Mouse (Mus musculus) embryo, embryonic 10 days (tissue): ENCODE results near the gene Kctd20.
A peak's percentile ranks its signal among the peaks of the same experiment; 100 is the strongest.

ENCODE experiments used
- DNase-seq: peaks from one replicate; pipeline ENCODE4 v3.0.0-alpha.2; 2015; ENCODE audit warnings: low spot score

The Kctd20 gene

DNA sequence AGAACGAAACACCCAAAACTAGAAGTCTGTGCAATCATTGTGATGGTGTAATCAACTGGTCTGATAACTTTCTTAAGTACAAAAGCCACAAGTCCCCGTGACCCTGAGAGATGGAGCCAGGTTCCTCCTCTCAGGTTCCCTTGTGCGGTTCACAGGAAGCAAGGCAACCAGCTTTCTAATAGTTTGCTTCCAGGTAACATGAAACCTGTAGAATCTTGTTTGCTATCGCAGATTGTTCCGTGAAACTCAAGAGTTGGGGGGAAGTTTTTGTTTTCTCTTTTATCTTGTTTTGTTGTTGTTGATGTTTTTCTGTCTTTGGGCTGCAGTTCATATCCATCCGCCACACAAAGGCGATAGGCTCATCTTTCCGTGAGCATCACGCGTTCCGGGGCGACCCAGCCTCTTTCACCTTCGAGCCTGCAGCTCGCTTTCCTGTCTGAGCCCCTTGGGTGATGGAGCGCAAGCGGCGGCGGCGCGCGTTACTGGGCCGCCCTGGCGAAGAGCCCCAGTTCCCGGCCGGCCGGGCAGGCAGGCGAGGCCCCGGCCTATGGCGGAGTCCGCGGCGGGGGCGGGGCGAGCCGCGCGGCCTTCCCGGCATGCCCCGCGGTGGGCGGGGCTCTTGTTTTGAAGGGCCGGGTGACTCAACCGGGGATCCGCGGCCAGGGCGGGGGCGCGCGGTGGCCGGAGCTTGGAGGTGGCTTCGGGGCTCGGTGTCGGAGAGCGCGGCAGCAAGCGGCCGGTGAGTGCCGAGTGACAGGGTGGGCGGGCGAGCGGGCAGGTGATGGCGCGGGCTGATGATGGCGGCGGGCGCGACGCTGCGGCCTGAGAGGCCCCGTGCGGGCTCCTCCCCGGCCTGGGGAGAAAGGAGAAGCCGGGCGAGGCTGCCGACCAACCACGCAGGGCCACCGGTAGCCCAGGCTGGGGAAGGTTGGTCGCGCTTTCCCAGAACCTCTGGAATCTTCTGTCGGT lies at the start of gene Kctd20:
Gene Kctd20, plus strand, starts transcription at position 120 of the 969 bp plus-strand sequence.
- peak; percentile 83 for DNase-seq

- DNase-seq = peak; percentile 85
These were observed 47.0 kb upstream of the Kctd20 start for GRCm38 (mm10) chr17:28904546-28905376.

GRCm38 (mm10) chr17:28905377-28905916 lies 46.3 kb upstream of the Kctd20 start:
- no peak for DNase-seq

DNA sequence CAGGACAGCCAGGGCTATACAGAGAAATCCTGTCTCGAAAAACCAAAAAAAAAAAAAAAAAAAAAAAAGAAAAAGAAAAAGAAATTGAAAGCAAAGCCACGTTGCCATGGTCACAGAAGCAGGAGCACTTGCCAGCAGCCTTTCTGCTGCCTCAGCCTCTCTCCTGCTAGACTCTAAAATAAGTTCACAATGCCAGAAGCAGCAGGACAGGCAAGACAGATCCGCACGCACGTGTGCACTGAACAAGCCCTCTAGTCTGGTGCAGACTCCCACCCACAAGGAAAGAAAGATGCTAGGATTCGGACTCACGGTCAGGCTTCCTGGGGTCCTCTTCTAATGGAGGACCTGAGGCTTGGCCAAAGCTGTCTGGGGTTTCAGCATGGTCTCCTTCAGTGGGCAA lies 43.8 kb upstream of the Kctd20 start:
- DNase-seq = no peak

DNA sequence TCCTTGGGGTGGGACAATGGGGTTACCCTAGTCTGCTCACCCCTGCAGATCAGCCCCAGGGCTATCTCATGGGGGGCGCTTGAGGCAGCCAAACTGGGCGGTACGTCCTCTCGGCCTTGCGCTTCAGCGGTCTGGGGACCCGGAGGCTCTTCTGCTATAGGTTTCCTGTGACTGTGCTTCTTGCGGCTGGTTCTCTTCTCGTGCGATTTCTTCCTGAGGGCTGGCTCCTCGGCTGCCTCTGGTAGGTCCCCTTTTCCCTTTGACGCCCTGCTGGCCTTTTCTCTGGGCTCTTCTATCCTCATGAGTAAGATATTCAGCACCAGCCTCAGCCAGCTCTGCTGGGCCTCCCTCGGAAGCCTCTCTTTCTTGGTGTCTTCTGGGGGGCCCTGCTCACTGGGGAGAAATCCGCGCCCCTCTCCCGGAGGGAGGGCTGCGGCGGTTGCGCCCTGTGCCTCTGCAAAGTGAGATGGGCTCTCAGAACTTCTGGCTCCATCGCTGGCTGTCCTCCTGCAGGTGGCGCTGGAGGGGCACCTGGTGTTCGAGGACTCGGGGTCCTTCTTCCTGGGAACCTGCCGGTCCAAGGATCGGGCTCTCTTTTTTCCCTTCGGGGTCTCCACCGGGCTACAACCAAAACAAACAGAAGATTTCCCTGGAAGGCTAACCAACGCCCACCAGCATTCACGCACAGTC lies 42.4 kb upstream of the Kctd20 start:
- DNase-seq = peak; percentile 83

GRCm38 (mm10) chr17:28910139-28910538 lies 41.6 kb upstream of the Kctd20 start:
- DNase-seq = peak; percentile 48

DNA sequence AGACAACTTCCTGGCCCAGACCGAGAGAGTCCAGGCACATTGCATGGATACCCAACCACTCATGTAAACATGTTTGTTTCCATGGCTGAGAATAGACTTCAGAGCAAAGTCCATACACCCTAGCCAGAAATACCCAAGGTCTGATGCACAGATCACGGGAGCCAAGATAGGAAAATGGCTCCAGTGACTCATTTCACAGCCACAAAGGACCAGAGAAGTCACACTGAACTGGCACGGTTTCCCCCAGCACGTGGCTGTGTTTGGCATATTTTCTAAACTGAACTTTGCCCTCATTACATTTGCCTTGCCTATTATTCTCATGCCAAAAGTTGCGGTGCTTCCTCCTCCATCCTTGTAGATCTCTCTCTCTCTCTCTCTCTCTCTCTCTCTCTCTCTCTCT lies 38.5 kb upstream of the Kctd20 start:
- DNase-seq = no peak

DNA sequence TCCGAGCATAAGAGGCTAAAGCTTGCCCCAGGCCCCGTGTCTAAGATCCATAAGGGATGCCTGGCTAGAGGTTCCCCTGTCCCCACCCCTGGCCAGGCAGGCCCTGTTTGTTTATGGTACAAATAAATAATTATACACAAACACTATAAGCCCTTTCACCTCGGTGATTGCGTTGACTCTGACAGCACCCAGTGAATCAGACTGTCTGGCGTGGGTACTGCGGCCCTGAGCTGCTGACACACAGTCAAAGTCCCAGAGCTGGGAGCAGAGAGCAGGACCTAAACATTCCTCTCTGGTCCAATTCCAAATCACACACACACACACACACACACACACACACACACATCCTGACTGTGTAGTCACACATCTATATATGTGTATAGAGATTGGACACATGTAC lies 37.8 kb upstream of the Kctd20 start:
- DNase-seq = no peak

DNA sequence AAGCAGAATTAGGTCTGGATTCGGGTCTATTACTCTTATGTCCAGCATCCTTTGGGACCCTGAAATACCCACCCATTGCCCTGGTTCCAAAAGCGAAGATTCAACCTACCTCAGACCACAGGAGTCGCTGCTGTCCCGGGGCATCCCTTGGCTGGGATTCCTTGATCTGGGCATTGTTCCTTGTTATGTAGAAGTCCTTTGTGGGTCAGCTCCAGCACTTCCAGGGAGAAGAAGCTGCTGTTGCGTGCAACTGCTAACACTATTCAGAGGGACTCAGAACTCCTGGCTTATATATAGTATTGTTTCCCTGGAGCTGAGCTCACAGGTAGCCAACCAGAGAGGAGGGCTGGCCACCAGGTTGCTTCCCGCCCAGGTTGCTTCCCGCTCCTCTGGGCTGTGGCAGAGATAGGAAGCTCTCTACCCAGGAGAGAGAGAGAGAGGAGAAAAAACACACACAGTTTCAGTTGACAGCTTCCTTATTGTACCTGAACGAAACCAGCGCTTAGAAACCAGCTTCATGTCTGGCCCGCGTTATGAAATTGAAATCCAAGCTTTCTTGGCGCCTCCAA lies 36.6 kb upstream of the Kctd20 start, which contains the start of gene 4930539E08Rik:
Gene 4930539E08Rik, minus strand, starts transcription at position 265 of the 569 bp plus-strand sequence.
- DNase-seq = no peak

DNA sequence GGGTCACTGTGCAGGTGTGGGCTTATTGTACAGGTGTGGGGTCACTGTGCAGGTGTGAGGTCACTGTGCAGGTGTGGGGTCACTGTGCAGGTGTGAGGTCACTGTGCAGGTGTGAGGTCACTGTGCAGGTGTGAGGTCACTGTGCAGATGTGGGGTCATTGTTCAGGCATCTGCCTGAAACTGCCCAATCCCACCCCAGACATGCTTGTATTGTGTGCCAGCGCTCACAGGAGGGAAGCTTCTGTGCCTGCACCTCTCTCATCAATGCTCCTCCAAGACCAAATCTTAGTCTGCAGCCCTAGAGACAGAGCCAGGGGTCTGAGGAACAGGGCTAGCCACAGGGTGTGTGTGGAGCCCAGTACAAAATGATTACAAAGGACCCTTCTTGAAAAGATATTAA lies 35.2 kb upstream of the Kctd20 start:
- no peak for DNase-seq

DNA sequence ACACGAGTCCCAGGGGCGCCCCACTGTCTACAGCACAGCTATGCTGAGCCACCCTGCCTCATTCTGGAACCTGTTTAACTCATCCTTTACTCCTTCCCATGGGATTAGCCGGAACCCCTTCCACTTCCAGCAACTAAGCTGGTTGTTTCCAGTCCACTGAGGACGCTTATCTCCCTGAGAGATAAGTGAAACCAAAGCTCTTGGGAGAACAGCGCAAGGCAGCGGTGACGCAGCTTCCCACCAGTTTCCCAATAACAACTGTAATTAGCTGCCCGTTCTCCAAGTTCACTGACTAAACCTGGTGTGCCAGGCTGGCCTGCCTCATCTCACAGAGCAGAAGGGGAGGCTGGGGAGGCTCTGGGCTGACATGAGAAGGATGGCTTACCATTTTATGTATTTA lies 30.7 kb upstream of the Kctd20 start:
- no peak for DNase-seq

GRCm38 (mm10) chr17:28922096-28922495 lies 29.7 kb upstream of the Kctd20 start:
- no peak for DNase-seq

- no peak for DNase-seq
These were observed 26.7 kb upstream of the Kctd20 start for GRCm38 (mm10) chr17:28924957-28925595.

DNA sequence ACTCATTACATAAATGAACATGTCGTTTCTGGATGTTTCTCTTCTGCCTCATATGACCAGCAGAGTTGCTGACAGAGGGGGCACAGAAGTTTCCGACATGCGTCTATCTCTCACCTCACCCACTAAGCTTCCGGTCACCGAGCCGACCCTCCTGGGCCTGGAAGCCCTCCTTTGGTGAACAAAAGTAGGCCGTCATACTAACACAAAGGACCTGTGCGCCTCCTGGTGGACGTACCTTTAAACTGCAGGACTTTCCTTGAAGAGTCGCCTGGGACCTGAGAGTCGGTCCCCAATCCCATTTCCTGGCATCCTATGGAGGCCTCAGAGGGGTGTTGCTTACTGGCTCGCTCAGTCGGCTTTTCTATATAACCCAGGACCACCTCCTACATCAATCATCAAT lies 25.4 kb upstream of the Kctd20 start:
- peak; percentile 95 for DNase-seq

DNA sequence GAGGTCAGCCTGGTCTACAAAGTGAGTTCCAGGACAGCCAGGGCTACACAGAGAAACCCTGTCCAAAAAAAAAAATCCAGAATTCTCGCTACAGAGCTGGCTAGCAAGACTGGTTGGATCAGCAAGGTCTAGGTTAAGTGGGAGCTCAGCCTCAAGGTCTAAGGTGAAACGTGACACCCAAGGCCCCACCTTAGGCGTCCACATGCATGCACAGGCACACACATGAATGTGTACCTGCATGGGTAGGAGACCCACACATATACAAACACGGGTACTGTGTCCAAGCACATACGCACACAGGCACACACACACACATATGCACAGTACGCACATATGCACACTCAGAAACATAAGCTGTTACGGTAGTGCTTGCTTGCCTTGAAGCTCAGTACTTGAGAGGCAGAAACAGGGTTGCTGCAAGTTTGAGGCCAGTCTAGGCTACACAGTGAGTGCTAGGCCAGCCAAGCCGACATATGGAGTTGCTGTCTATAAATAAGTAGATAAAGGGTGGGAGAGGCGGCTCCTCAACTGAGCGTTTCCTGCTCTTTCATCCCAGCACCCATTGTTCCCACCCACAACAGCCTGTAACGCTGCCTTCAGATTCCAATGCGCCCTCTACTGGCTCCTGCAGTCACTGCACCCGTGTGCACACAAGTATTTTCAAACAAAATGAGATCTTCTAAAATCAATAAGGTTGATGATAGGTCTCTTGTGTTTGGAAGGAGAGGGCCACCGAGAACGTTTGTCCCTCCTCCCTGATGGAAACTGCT lies 24.7 kb upstream of the Kctd20 start:
- peak; percentile 77 for DNase-seq

DNA sequence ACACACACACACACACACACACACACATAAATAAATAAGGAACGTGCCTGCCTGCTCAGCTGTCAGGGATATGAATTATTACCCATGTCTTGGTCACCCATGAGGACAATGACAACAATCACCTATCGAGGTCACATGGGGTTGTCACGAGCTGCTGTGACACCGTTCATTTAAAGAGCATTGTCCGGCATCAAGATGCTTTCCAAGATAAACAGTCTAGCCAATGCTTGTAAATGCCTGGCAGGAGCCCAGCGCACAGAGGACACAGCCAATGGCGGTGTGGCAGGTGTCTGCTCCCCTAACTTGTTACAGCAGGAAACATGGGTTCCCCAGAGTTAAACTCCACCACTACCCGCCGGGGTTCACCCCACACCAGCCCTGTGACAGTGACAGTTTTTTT lies 23.7 kb upstream of the Kctd20 start:
- no peak for DNase-seq

- DNase-seq = no peak
These were observed 22.4 kb upstream of the Kctd20 start for GRCm38 (mm10) chr17:28929369-28929768.

DNA sequence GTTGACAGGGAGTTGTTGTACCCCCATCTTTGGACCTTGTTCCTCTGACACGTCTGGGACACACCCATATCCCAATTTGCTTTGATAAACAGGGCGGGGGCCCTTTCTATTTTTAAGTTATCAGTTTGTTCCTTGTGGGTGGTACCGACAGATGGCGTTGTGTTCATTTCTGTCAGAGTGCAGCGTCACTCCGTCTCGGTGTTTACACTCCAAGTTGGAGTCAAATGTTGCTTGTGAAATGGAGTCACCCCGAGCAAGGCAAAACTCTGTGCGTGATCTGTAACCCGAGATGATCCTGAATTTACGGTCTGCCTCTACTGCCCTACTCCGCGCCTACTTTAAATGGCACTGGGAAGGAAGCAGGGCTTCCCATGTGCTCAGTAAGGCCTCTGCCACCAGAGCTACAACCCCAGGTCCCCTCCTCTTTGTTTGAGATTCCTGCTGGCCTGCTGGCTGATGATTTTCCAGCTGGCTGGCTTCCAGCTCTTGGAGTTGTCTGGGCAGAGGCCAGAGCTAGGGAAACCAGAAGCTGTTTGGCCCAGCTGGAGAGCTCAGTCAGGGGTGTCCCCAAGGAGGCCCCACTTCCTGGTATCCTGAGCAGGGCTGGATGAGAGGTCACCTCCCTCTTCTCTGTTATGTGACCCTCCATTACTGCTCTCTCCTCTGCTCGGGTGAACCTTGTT lies 21.2 kb upstream of the Kctd20 start:
- DNase-seq = peak; percentile 76

- DNase-seq = no peak
These were observed 20.1 kb upstream of the Kctd20 start for GRCm38 (mm10) chr17:28931436-28932211.
